Mouse (Mus musculus) thymus, postnatal 14 days (tissue): Measurements from ENCODE around the gene Hrh2.

Experiments
- DNase-seq: peaks from one replicate; pipeline ENCODE4 v3.0.0; 2021

Gene Hrh2

DNA sequence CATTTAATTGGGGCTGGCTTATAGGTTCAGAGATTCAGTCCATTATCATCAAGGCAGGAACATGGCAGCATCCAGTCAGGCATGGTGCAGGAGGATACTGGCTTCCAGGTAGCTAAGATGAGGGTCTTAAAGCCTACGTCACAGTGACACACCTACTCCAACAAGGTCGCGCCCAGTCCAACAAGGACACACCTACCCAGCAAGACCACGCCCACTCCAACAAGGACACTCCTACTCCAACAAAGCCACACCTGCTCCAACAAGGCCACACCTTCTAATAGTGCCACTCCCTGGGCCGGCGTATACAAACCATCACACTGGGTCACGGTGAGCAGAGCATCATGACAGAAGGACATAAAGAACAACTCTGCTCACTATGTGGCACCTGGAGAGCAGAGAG lies 80.1 kb downstream of the Hrh2 start:
- DNase-seq = no peak

DNA sequence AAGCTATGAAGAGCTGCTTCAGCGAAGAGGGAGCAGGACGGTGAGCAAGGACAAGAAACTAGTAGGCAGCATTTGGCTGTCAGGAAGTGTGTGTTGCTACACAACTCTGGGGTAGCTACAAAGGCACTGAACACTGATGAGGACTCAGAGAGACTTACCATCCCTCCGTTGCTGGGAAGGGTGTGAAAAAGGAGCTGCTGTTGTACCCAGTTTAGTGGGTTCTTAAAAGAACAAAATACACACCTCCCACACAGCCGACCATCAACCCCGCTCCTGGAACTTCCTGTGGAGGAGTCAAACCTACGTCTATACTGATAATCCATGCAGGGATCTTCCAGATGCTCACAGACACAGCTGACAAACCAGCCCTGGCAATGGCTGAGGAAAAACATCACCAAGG lies 85.5 kb downstream of the Hrh2 start:
- no peak for DNase-seq

DNA sequence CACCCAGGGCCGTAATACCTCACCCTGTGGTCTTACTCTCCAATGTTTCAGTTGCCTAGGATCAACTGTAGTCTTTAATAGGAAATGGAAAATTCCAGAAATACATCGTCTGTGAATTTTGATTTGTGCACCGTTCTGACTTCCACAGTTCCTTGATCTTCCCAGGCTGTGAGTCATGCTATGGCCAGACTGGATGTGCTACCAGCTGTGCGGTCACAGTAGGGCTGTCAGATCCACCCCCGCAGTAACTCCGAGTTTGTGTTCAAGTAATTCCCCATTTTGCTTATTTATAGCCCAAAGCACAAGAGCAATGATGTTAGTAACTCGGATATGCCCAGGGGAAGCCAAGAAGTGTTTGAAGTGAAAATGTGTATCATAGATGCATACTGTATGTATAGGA lies 88.4 kb downstream of the Hrh2 start:
- DNase-seq = no peak

DNA sequence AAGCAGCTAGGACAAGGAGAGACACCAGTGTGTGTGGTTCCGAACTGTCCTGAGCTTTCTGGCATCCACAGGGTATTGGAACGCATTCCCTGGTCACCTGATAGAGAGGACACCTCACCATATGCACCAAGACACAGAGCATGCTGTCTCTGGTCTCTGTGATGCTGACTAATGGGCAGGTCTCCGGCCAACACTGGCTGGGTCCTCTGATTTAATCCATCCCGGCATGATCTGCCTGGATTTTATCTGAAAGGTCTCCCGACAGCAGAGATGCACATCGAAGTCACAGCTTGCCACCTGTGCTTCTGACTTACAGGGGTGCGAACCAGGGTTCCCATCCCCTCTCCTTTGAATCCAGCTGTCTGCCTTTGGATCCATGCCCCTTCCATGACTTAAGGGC lies 89.2 kb downstream of the Hrh2 start:
- no peak for DNase-seq

DNA sequence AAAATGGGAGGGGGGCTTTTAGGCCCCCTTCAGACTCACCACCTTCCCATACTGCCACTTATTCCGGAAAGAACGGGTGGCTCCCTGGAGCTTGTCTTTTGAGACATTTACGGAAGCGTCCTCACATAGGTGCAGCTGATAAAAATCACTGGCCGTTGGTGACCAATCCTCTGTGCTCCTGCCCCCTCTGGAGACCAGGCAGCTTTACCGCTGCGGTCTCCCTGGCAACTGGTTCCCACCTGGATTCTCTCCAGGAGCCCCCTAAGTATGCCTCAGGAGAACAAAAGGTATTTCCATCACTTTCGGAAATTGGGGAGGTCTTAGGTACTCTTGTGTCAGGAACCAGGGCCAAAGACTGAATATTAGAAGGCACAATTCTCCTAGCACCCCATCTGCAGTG lies 89.7 kb downstream of the Hrh2 start:
- DNase-seq = no peak

DNA sequence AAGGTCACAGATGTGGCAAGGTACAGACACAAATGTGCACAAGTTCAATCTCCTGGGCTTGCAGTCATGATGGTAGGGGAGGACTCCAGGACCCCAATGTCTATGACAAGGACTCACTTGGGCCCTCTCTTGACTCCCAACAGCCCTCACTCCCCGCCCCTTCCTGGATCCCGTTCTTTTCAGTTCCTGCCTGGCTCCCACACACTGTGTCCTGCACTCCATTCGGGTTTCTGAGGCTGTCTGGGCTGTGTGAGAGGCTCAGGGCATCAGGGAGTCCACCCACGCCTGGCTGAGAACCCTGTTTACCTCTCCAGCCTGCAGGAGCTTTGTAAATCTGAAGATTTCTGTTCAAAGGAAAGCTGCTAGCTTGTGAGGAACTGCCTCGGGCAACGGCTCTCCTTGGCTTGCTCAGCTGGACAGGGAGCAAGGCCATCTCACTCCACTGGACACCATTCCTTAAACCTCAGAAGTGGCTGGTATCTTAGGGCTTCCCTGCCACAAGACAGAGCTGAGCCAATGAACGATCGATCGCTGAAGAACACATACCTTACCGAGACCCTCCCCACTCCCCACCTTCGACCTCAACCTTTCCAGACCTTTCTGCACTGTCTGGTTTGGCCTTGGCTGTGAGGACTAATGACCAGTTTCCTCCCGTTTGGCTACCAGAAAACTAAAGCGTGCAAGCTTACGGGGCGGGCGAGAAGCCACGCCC lies 90.4 kb downstream of the Hrh2 start:
- DNase-seq = no peak

DNA sequence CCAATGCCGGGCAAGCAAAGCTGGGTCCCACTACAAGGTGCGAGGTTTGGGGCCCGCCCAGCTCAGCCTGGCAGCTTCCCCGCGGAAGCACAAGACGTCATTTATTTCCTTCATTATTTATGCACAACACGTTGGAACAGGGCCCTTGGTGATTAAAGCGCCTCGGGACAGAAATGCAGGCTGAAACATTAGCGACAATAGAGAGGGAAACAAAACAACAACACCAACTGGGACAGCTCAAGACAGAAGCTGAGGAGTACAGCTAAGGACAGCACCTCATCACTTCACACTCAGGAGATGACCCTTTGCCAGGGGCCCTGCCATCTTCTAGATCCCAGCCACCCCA lies 90.9 kb downstream of the Hrh2 start:
- no peak for DNase-seq
